Mouse (Mus musculus): ENCODE results near the gene Chkb. TPM values are rescaled to one million over a fixed set of nuclear protein-coding genes. Genes with fewer than 3 reads are reported as not detected.

The Chkb gene
- polyA plus RNA-seq, 1 experiment from 2014 or later = 68.9 TPM

DNA sequence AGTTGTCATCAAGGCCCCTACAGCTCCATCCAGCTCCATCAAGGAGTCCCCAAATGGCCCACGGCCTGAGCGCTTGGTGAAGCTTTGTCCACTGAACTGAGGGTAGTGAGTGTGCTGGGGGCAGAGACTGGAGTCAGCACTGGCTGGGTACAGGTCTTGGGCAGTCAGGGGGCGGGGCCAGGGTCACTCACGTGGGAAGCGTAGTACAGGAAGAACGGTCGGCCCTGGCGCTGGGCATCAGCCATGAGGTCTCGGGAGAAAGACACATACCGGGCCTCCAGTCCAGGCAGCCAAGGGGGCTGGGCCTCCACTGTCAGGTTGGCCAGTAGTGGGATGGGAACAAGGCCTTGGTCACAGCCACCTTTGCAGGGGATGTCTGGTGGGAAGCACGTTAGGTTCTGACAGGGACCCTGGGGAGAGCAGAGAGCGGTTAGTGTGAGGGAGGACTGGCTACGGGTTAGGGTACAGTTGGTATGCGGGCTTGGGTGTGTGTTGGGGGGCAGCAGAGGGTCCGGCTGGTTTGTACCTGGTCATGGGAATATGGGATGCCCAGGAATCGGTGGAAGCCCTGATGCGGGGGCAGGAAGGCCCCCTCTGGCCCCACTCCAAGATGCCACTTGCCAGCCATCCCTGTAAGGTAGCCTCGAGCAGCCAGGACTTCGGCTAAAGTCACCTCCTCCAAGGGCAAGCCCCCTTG, 45.0 kb upstream of the Chkb start:
- H3K9me3 ChIP-seq (ENCODE audit: control insufficient read depth, low read length) = no peaks in the 10 kb centered on the region
- no peaks in the 10 kb centered on the region for H3K36me3 ChIP-seq (ENCODE audit: control insufficient read depth, insufficient read depth, low read length)
- no peak overlapping the region for H3K9ac ChIP-seq (ENCODE audit: low read length)
- 93% methylated on average over 19 of the region's 19 CpGs for WGBS
- no peak overlapping the region for H3K27ac ChIP-seq (replicated peaks in 1 of 2; ENCODE audit: control insufficient read depth in 1 of 2, insufficient read depth in 1 of 2, low read depth in 2 of 2, low read length in 2 of 2)
- H3K4me1 ChIP-seq (ENCODE audit: control insufficient read depth in 2 of 2, insufficient read depth in 2 of 2, low read length in 2 of 2) = peaks cover 5 to 14% of the 10 kb centered on the region in 2 experiments; a peak in 3 of 4 replicates
- no peak for ATAC-seq (ENCODE audit: insufficient number of reproducible peaks, insufficient read depth, low FRiP score, low read depth)
- no peak overlapping the region for H3K4me3 ChIP-seq (ENCODE audit: control insufficient read depth in 1 of 2, insufficient read depth in 1 of 2, low read depth in 1 of 2, low read length in 2 of 2)
- no peak overlapping the region for H3K4me2 ChIP-seq (ENCODE audit: low read length)
- no peaks in the 10 kb centered on the region for H3K27me3 ChIP-seq (ENCODE audit: control insufficient read depth, insufficient read depth, low read length)

DNA sequence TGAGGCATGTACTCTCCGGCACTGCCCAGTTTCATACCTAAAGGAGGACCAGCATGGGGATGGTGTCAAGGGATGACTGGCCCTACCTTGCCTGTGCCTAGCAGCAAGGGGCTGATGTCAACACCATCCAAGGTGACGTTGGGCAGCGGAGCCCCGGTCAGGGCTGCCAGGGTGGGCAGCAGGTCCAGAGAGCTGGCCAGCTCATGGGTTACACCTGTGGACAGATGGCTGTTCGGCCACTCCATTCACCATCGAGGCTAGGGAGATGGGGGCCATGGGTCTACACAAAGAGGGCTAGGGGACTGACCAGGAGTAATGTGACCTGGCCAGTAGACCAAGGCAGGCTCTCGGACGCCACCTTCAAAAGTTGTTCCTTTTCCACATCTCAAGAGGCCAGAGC, 44.2 kb upstream of the Chkb start:
- no peak overlapping the region for H3K27ac ChIP-seq (replicated peaks in 1 of 2; ENCODE audit: control insufficient read depth in 1 of 2, insufficient read depth in 1 of 2, low read depth in 2 of 2, low read length in 2 of 2)
- H3K4me2 ChIP-seq (ENCODE audit: low read length) = no peak overlapping the region
- H3K9me3 ChIP-seq (ENCODE audit: control insufficient read depth, low read length) = no peaks in the 10 kb centered on the region
- ATAC-seq (ENCODE audit: insufficient number of reproducible peaks, insufficient read depth, low FRiP score, low read depth) = no peak
- no peak overlapping the region for H3K4me3 ChIP-seq (ENCODE audit: control insufficient read depth in 1 of 2, insufficient read depth in 1 of 2, low read depth in 1 of 2, low read length in 2 of 2)
- WGBS = 95% methylated on average over 8 of the region's 8 CpGs
- no peaks in the 10 kb centered on the region for H3K27me3 ChIP-seq (ENCODE audit: control insufficient read depth, insufficient read depth, low read length)
- H3K9ac ChIP-seq (ENCODE audit: low read length) = no peak overlapping the region
- peaks cover 5 to 14% of the 10 kb centered on the region in 2 experiments; a peak in 3 of 4 replicates for H3K4me1 ChIP-seq (ENCODE audit: control insufficient read depth in 2 of 2, insufficient read depth in 2 of 2, low read length in 2 of 2)
- H3K36me3 ChIP-seq (ENCODE audit: control insufficient read depth, insufficient read depth, low read length) = no peaks in the 10 kb centered on the region

DNA sequence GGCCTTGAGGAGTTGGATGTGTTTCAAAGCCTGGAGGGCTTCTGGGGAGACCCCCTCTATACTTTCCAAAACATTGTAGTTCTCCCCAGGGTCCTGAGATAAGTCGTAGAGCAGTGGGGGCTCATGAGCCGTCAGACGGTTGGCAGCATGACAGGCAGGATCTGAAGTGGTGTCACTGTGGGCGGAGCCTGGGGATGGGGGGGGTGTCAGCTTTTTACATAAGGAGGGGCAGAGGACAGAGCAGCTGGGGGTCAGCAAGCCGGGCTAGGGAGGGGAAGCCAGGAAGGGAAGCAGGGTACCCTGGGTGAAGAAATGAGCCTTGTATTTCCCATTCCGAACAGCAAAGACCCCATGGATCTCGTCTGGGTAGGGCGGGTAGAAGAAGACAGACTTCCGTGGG, 43.7 kb upstream of the Chkb start:
- ATAC-seq (ENCODE audit: insufficient number of reproducible peaks, insufficient read depth, low FRiP score, low read depth) = no peak
- H3K9me3 ChIP-seq (ENCODE audit: control insufficient read depth, low read length) = no peaks in the 10 kb centered on the region
- H3K27me3 ChIP-seq (ENCODE audit: control insufficient read depth, insufficient read depth, low read length) = no peaks in the 10 kb centered on the region
- H3K4me2 ChIP-seq (ENCODE audit: low read length) = no peak overlapping the region
- no peak overlapping the region for H3K4me3 ChIP-seq (ENCODE audit: control insufficient read depth in 1 of 2, insufficient read depth in 1 of 2, low read depth in 1 of 2, low read length in 2 of 2)
- peaks cover 5 to 14% of the 10 kb centered on the region in 2 experiments; a peak in 3 of 4 replicates for H3K4me1 ChIP-seq (ENCODE audit: control insufficient read depth in 2 of 2, insufficient read depth in 2 of 2, low read length in 2 of 2)
- WGBS = 63% methylated on average over 9 of the region's 9 CpGs
- H3K36me3 ChIP-seq (ENCODE audit: control insufficient read depth, insufficient read depth, low read length) = no peaks in the 10 kb centered on the region
- H3K9ac ChIP-seq (ENCODE audit: low read length) = no peak overlapping the region
- H3K27ac ChIP-seq (replicated peaks in 1 of 2; ENCODE audit: control insufficient read depth in 1 of 2, insufficient read depth in 1 of 2, low read depth in 2 of 2, low read length in 2 of 2) = no peak overlapping the region

DNA sequence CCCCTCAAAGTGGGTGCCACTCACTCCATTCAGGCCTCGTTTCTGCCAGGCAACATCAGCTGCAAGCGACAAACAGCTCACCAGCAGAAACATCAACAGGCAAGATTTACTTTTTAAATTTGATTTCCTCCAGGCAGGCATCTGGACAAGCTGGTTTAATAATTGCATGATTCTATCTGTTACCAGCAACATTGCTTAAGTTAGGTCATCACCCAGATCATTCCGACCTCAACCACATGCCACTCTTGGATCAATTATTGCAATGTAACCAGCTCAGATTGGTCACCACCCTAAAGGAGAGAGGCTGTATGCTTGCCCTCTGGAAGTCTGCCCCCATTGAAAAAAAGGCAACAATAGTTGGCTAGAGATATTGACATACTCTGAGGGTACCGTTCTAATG, 41.8 kb upstream of the Chkb start:
- Histone ChIP-seq H3K9me3 (ENCODE audit: control insufficient read depth, low read length) (no peaks in the 10 kb centered on the region), H3K27ac (replicated peaks in 1 of 2; ENCODE audit: control insufficient read depth in 1 of 2, insufficient read depth in 1 of 2, low read depth in 2 of 2, low read length in 2 of 2) (no peak overlapping the region), H3K9ac (ENCODE audit: low read length) (no peak overlapping the region), H3K4me3 (ENCODE audit: control insufficient read depth in 1 of 2, insufficient read depth in 1 of 2, low read depth in 1 of 2, low read length in 2 of 2) (no peak overlapping the region), H3K4me1 (ENCODE audit: control insufficient read depth in 2 of 2, insufficient read depth in 2 of 2, low read length in 2 of 2) (peaks cover 5 to 9% of the 10 kb centered on the region in 2 experiments; a peak in 3 of 4 replicates), H3K4me2 (ENCODE audit: low read length) (no peak overlapping the region), H3K36me3 (ENCODE audit: control insufficient read depth, insufficient read depth, low read length) (no peaks in the 10 kb centered on the region), H3K27me3 (ENCODE audit: control insufficient read depth, insufficient read depth, low read length) (no peaks in the 10 kb centered on the region)
- 83% methylated on average over 4 of the region's 4 CpGs for WGBS
- no peak for ATAC-seq (ENCODE audit: insufficient number of reproducible peaks, insufficient read depth, low FRiP score, low read depth)

DNA sequence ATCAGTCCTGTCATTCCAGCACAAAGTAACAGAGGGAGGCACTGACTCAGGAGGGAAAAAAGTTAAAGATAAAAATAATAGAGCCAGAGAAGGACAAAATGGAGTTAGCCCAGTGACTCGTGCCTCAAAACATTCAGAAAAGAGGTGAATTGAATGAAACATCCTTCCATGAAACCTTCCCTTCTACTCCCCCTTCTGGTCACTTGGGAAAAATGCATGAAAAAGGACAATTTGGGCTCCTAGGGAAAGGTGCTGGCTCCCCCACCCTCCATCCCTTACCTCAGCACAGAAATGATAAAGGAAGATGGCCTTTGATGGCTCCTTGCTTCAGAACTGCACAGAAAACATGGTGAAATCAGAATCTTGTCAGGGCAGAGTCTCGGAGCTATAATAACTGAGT, 38.9 kb upstream of the Chkb start:
- H3K27me3 ChIP-seq (ENCODE audit: control insufficient read depth, insufficient read depth, low read length) = no peaks in the 10 kb centered on the region
- H3K36me3 ChIP-seq (ENCODE audit: control insufficient read depth, insufficient read depth, low read length) = no peaks in the 10 kb centered on the region
- no peaks in the 10 kb centered on the region for H3K4me1 ChIP-seq (ENCODE audit: control insufficient read depth in 2 of 2, insufficient read depth in 2 of 2, low read length in 2 of 2)
- no peak for ATAC-seq (ENCODE audit: insufficient number of reproducible peaks, insufficient read depth, low FRiP score, low read depth)
- H3K9me3 ChIP-seq (ENCODE audit: control insufficient read depth, low read length) = no peaks in the 10 kb centered on the region
- no peak overlapping the region for H3K4me2 ChIP-seq (ENCODE audit: low read length)
- H3K9ac ChIP-seq (ENCODE audit: low read length) = no peak overlapping the region
- H3K27ac ChIP-seq (replicated peaks in 1 of 2; ENCODE audit: control insufficient read depth in 1 of 2, insufficient read depth in 1 of 2, low read depth in 2 of 2, low read length in 2 of 2) = no peak overlapping the region
- no peak overlapping the region for H3K4me3 ChIP-seq (ENCODE audit: control insufficient read depth in 1 of 2, insufficient read depth in 1 of 2, low read depth in 1 of 2, low read length in 2 of 2)
- 36% methylated on average over 2 of the region's 2 CpGs for WGBS

DNA sequence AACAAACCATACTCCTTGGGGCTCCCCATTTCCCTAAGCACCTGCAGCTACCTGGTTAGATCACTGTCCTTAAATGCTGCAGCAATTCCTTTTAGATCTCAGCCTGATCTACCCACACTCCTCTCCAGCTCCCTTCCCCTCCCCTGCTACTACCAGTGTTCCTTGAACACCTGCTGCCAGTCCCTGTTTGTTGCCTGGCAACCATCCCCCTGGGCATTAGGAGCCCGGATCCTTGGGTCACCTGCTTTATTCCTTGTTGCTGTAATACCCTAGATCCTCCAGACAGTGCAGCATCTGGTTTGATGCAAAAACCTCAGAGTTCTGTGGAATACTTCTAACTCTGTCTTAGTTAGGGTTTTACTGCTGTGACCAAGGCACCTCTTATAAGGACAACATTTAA, 35.3 kb upstream of the Chkb start:
- no peak overlapping the region for H3K4me3 ChIP-seq (ENCODE audit: control insufficient read depth in 1 of 2, insufficient read depth in 1 of 2, low read depth in 1 of 2, low read length in 2 of 2)
- no peak overlapping the region for H3K27ac ChIP-seq (replicated peaks in 1 of 2; ENCODE audit: control insufficient read depth in 1 of 2, insufficient read depth in 1 of 2, low read depth in 2 of 2, low read length in 2 of 2)
- no peaks in the 10 kb centered on the region for H3K9me3 ChIP-seq (ENCODE audit: control insufficient read depth, low read length)
- H3K4me1 ChIP-seq (ENCODE audit: control insufficient read depth in 2 of 2, insufficient read depth in 2 of 2, low read length in 2 of 2) = no peaks in the 10 kb centered on the region
- H3K9ac ChIP-seq (ENCODE audit: low read length) = no peak overlapping the region
- H3K36me3 ChIP-seq (ENCODE audit: control insufficient read depth, insufficient read depth, low read length) = no peaks in the 10 kb centered on the region
- WGBS = 9% methylated on average over 1 of the region's 1 CpGs
- H3K4me2 ChIP-seq (ENCODE audit: low read length) = no peak overlapping the region
- no peak for ATAC-seq (ENCODE audit: insufficient number of reproducible peaks, insufficient read depth, low FRiP score, low read depth)
- no peaks in the 10 kb centered on the region; the same call in 1 of the 2 replicates for H3K27me3 ChIP-seq (ENCODE audit: control insufficient read depth, insufficient read depth, low read length)

DNA sequence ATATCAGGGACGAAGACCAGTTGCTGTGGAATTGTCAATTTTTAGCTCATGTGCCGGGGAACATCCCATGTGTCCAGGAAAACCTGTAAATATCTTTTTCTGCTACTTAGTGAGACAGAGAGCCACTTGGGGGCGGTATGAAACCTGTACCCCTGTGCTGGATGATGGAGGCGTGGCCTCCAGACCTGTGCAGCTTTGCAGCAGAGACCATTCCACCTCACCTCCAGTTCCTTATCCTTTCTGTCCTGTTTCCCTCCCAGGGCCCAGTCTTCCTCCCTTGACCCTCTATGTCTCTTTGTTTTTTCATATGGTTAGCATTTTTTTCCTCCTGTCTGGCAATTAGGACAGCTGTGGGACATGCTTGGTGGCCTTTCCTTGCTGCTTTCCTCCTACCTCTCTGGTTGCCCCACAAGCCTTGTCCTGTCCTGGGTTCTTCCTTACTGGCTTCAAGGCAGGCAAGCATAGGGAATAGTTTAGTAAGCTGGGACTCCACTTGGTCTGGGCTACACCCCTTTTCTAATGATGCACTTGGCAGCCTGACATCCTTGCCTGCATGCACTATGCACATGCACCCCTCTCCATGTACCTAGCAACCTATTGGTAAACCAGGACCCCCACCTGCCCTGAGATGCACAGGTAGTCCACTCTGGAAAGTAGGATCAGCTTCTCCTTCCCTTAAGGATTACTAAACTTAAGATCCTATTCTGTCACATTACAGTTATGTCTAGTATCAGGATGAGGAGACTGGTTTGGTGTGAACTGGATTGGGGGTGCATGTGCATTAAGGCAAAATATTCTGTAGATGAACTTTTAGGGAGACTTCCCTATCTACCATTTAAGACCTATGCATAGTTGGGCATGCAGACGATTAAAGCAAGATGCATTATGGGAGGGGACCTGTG, 33.9 kb upstream of the Chkb start:
- H3K4me3 ChIP-seq (ENCODE audit: control insufficient read depth in 1 of 2, insufficient read depth in 1 of 2, low read depth in 1 of 2, low read length in 2 of 2) = no peak overlapping the region

More for the DNA sequence above, 33.9 kb upstream of the Chkb start:
- Histone ChIP-seq H3K36me3 (ENCODE audit: control insufficient read depth, insufficient read depth, low read length) (no peaks in the 10 kb centered on the region), H3K27ac (replicated peaks in 1 of 2; ENCODE audit: control insufficient read depth in 1 of 2, insufficient read depth in 1 of 2, low read depth in 2 of 2, low read length in 2 of 2) (no peak overlapping the region), H3K9ac (ENCODE audit: low read length) (no peak overlapping the region), H3K4me2 (ENCODE audit: low read length) (no peak overlapping the region), H3K27me3 (ENCODE audit: control insufficient read depth, insufficient read depth, low read length) (peaks cover 3% of the 10 kb centered on the region; the same call in 1 of the 2 replicates), H3K9me3 (ENCODE audit: control insufficient read depth, low read length) (no peaks in the 10 kb centered on the region), H3K4me1 (ENCODE audit: control insufficient read depth in 2 of 2, insufficient read depth in 2 of 2, low read length in 2 of 2) (no peaks in the 10 kb centered on the region)
- ATAC-seq (ENCODE audit: insufficient number of reproducible peaks, insufficient read depth, low FRiP score, low read depth) = no peak
- 39% methylated on average over 5 of the region's 5 CpGs for WGBS
